Mouse (Mus musculus) right cerebral cortex, postnatal 4 days (tissue): Measurements from ENCODE around the gene Mien1.

ENCODE experiments used
- DNase-seq: peaks from one replicate; pipeline ENCODE4 v3.0.0-alpha.2; 2022

Mien1 gene

GRCm38 (mm10) chr11:98418939-98419547 lies 19.7 kb downstream of the Mien1 start:
- DNase-seq = no peak

GRCm38 (mm10) chr11:98418273-98418672 lies 20.5 kb downstream of the Mien1 start:
- no peak for DNase-seq

- no peak for DNase-seq
These were observed 21.7 kb downstream of the Mien1 start for GRCm38 (mm10) chr11:98417074-98417473.

- DNase-seq = no peak
These were observed 24.6 kb downstream of the Mien1 start for GRCm38 (mm10) chr11:98414162-98414561.

- no peak for DNase-seq
These were observed 25.1 kb downstream of the Mien1 start for GRCm38 (mm10) chr11:98413731-98414130.

- peak; percentile 17 for DNase-seq
These were observed 25.9 kb downstream of the Mien1 start for GRCm38 (mm10) chr11:98412797-98413301.

GRCm38 (mm10) chr11:98412273-98412796 lies 26.5 kb downstream of the Mien1 start, which contains the start of gene Erbb2:
Erbb2 (plus strand) TSS chr11:98412470.
- DNase-seq = peak; percentile 43

GRCm38 (mm10) chr11:98409341-98409822 lies 29.4 kb downstream of the Mien1 start:
- no peak for DNase-seq

- no peak for DNase-seq
These were observed 29.9 kb downstream of the Mien1 start for GRCm38 (mm10) chr11:98408872-98409271.

- DNase-seq = no peak
These were observed 32.2 kb downstream of the Mien1 start for GRCm38 (mm10) chr11:98406621-98407020.

- no peak for DNase-seq
These were observed 38.0 kb downstream of the Mien1 start for GRCm38 (mm10) chr11:98400816-98401215.

- peak; percentile 86 for DNase-seq
These were observed 38.5 kb downstream of the Mien1 start, which contains the start of gene Pgap3 for GRCm38 (mm10) chr11:98400161-98400726. Pgap3 (minus strand) TSS chr11:98400490.

GRCm38 (mm10) chr11:98397946-98398345 lies 40.8 kb downstream of the Mien1 start:
- no peak for DNase-seq

- no peak for DNase-seq
These were observed 43.8 kb downstream of the Mien1 start for GRCm38 (mm10) chr11:98395041-98395440.

- DNase-seq = no peak
These were observed 44.5 kb downstream of the Mien1 start for GRCm38 (mm10) chr11:98394301-98394700.

- no peak for DNase-seq
These were observed 45.5 kb downstream of the Mien1 start for GRCm38 (mm10) chr11:98393317-98393716.

- no peak for DNase-seq
These were observed 46.1 kb downstream of the Mien1 start for GRCm38 (mm10) chr11:98392645-98393044.

GRCm38 (mm10) chr11:98392034-98392433 lies 46.8 kb downstream of the Mien1 start:
- no peak for DNase-seq

- no peak for DNase-seq
These were observed 48.6 kb downstream of the Mien1 start for GRCm38 (mm10) chr11:98390141-98390540.

GRCm38 (mm10) chr11:98389221-98389780 lies 49.5 kb downstream of the Mien1 start:
- peak; percentile 67 for DNase-seq

GRCm38 (mm10) chr11:98388282-98388681 lies 50.5 kb downstream of the Mien1 start:
- DNase-seq = no peak
